Mouse (Mus musculus) myocyte (in vitro differentiated cells): ENCODE measurements around the gene Gsg1l. TPM values are rescaled to one million over a fixed set of nuclear protein-coding genes. Genes with fewer than 3 reads are reported as not detected.

Experiments used
- H3K27me3 ChIP-seq: one replicate; pipeline ENCODE4 v1.6.1; 2011; ENCODE audit not compliant: control insufficient read depth, insufficient read depth, insufficient read length
- H3K36me3 ChIP-seq: one replicate; pipeline ENCODE4 v1.6.1; 2011; ENCODE audit not compliant: control insufficient read depth, insufficient read depth
- H3K4me2 ChIP-seq: one replicate; pipeline ENCODE4 v1.6.1; 2011; ENCODE audit warnings: low read depth, control low read depth
- H3K4me3 ChIP-seq: one replicate; pipeline ENCODE4 v1.5.1; 2011; ENCODE audit warnings: mild to moderate bottlenecking, control low read depth, moderate library complexity
- H3K79me2 ChIP-seq: one replicate; pipeline ENCODE4 v1.6.1; 2011; ENCODE audit not compliant: control insufficient read depth, insufficient read depth
- H3ac ChIP-seq: one replicate; pipeline ENCODE4 v1.6.1; 2011; ENCODE audit not compliant: control insufficient read depth, insufficient read length
- CEBPB ChIP-seq: IDR thresholded peaks from 2 replicates; pipeline ENCODE4 v1.6.1; 2011; ENCODE audit warnings: mild to moderate bottlenecking, moderate library complexity; ENCODE audit not compliant: poor library complexity, insufficient read depth, severe bottlenecking
- E2F4 ChIP-seq: IDR thresholded peaks from one replicate; pipeline ENCODE4 v1.6.1; 2011; ENCODE audit warnings: mild to moderate bottlenecking, control low read depth, moderate library complexity; ENCODE audit not compliant: insufficient read depth
- MAX ChIP-seq: IDR thresholded peaks from one replicate; pipeline ENCODE4 v1.6.1; 2011; ENCODE audit warnings: low read depth, mild to moderate bottlenecking, control low read depth
- MYOD1 ChIP-seq, 3 experiments: IDR thresholded peaks; one replicate each; pipeline ENCODE4 v1.6.1; 2011; ENCODE audit warnings: control low read depth in 2 of 3, low read depth in 2 of 3, mild to moderate bottlenecking in 2 of 3, moderate library complexity in 1 of 3; ENCODE audit not compliant: insufficient read length in 2 of 3, control insufficient read depth in 1 of 3
- MYOG ChIP-seq, 3 experiments: IDR thresholded peaks; one replicate each; pipeline ENCODE4 v1.6.1; 2011; ENCODE audit warnings: control low read depth in 2 of 3, low read depth in 2 of 3, mild to moderate bottlenecking in 2 of 3; ENCODE audit not compliant: insufficient read length in 2 of 3, control insufficient read depth in 1 of 3, insufficient read depth in 1 of 3
- POLR2A ChIP-seq: IDR thresholded peaks from one replicate; pipeline ENCODE4 v1.6.1; 2011; ENCODE audit warnings: low read depth, mild to moderate bottlenecking, control low read depth, moderate library complexity; ENCODE audit not compliant: insufficient read length
- POLR2AphosphoS2 ChIP-seq: IDR thresholded peaks from one replicate; pipeline ENCODE4 v1.6.1; 2011; ENCODE audit warnings: low read depth, control low read depth; ENCODE audit not compliant: insufficient read length
- REST ChIP-seq: IDR thresholded peaks from one replicate; pipeline ENCODE4 v1.6.1; 2011; ENCODE audit warnings: mild to moderate bottlenecking, control low read depth, moderate library complexity; ENCODE audit not compliant: insufficient read depth, insufficient read length
- SRF ChIP-seq: IDR thresholded peaks from one replicate; pipeline ENCODE4 v1.6.1; 2011; ENCODE audit warnings: low read depth; ENCODE audit not compliant: control insufficient read depth, insufficient read length
- TCF12 ChIP-seq: IDR thresholded peaks from one replicate; pipeline ENCODE4 v1.6.1; 2011; ENCODE audit warnings: mild to moderate bottlenecking, control low read depth; ENCODE audit not compliant: poor library complexity, insufficient read depth, severe bottlenecking
- TCF3 ChIP-seq: IDR thresholded peaks from one replicate; pipeline ENCODE4 v1.6.1; 2011; ENCODE audit warnings: low read depth, control low read depth; ENCODE audit not compliant: insufficient read length
- USF1 ChIP-seq: IDR thresholded peaks from one replicate; pipeline ENCODE4 v1.6.1; 2011; ENCODE audit warnings: low read depth, mild to moderate bottlenecking, control low read depth, moderate library complexity
- polyA plus RNA-seq: library from polyadenylated mRNA; unstranded; fragments of >200 nt; fragmentation: generic; extraction: Trizol; gene quantifications from one replicate; pipeline ENCODE4 v1.2.1, GENCODE M21; 2012; ENCODE audit warnings: missing spikeins

The Gsg1l gene
- polyA plus RNA-seq, 1 experiment: not detected

- Histone ChIP-seq H3K36me3 (no peaks in the 10 kb centered on the region), H3K27me3 (peaks cover 67% of the 10 kb centered on the region), H3K79me2 (no peaks in the 10 kb centered on the region), H3ac (no peak overlapping the region), H3K4me2 (no peak overlapping the region), H3K4me3 (no peak overlapping the region)
- TF ChIP-seq MYOG (IDR thresholded peaks at IDR 0.05; ENCODE audit: control insufficient read depth in 1 of 3, insufficient read depth in 1 of 3, insufficient read length in 2 of 3, low read depth in 2 of 3): no peak
- TF ChIP-seq REST: no peak
- no peak for TF ChIP-seq POLR2AphosphoS2
Observed at GRCm38 (mm10) chr7:126075058-126075457, 7.2 kb downstream of the Gsg1l start.

GRCm38 (mm10) chr7:126070321-126070720, 11.9 kb downstream of the Gsg1l start:
- Histone ChIP-seq H3K4me3 (no peak overlapping the region), H3K36me3 (no peaks in the 10 kb centered on the region), H3K79me2 (no peaks in the 10 kb centered on the region), H3ac (no peak overlapping the region), H3K4me2 (no peak overlapping the region), H3K27me3 (peaks cover 30% of the 10 kb centered on the region)
- TF ChIP-seq MAX (no peak), USF1 (no peak), CEBPB (no peak), REST (no peak), TCF12 (no peak), POLR2AphosphoS2 (no peak), MYOG (IDR thresholded peaks at IDR 0.05; ENCODE audit: control insufficient read depth in 1 of 3, insufficient read depth in 1 of 3, insufficient read length in 2 of 3, low read depth in 2 of 3) (no peak), POLR2A (no peak), E2F4 (no peak), TCF3 (no peak), SRF (no peak), MYOD1 (IDR thresholded peaks at IDR 0.05; ENCODE audit: control insufficient read depth in 1 of 3, insufficient read length in 2 of 3, low read depth in 2 of 3) (no peak)

- no peak overlapping the region for H3K4me2 ChIP-seq
- H3K36me3 ChIP-seq: no peaks in the 10 kb centered on the region
- H3ac ChIP-seq: no peak overlapping the region
- TF ChIP-seq E2F4 (no peak), TCF12 (no peak), MAX (no peak), POLR2A (no peak), REST (no peak), USF1 (no peak), MYOD1 (IDR thresholded peaks at IDR 0.05; ENCODE audit: control insufficient read depth in 1 of 3, insufficient read length in 2 of 3, low read depth in 2 of 3) (no peak), CEBPB (no peak), TCF3 (no peak), SRF (no peak), MYOG (IDR thresholded peaks at IDR 0.05; ENCODE audit: control insufficient read depth in 1 of 3, insufficient read depth in 1 of 3, insufficient read length in 2 of 3, low read depth in 2 of 3) (no peak), POLR2AphosphoS2 (no peak)
- H3K4me3 ChIP-seq: no peak overlapping the region
- peaks cover 19% of the 10 kb centered on the region for H3K27me3 ChIP-seq
- no peaks in the 10 kb centered on the region for H3K79me2 ChIP-seq
Observed at GRCm38 (mm10) chr7:126066777-126067176, 15.4 kb downstream of the Gsg1l start.

- no peak for TF ChIP-seq MYOG (IDR thresholded peaks at IDR 0.05; ENCODE audit: control insufficient read depth in 1 of 3, insufficient read depth in 1 of 3, insufficient read length in 2 of 3, low read depth in 2 of 3)
- H3ac ChIP-seq: no peak overlapping the region
- no peak overlapping the region for H3K4me3 ChIP-seq
- H3K4me2 ChIP-seq: no peak overlapping the region
- H3K79me2 ChIP-seq: no peaks in the 10 kb centered on the region
- no peaks in the 10 kb centered on the region for H3K36me3 ChIP-seq
- H3K27me3 ChIP-seq: peaks cover 26% of the 10 kb centered on the region
Observed at GRCm38 (mm10) chr7:126065243-126065876, 16.9 kb downstream of the Gsg1l start.

GRCm38 (mm10) chr7:126062228-126062627, 20.0 kb downstream of the Gsg1l start:
- no peak overlapping the region for H3K4me2 ChIP-seq
- TF ChIP-seq E2F4: no peak
- TF ChIP-seq POLR2AphosphoS2: no peak
- no peak for TF ChIP-seq MYOD1 (IDR thresholded peaks at IDR 0.05; ENCODE audit: control insufficient read depth in 1 of 3, insufficient read length in 2 of 3, low read depth in 2 of 3)
- no peak for TF ChIP-seq REST
- no peak for TF ChIP-seq SRF
- TF ChIP-seq USF1: no peak
- no peak for TF ChIP-seq TCF12
- TF ChIP-seq POLR2A: no peak
- no peaks in the 10 kb centered on the region for H3K36me3 ChIP-seq

More at GRCm38 (mm10) chr7:126062228-126062627, 20.0 kb downstream of the Gsg1l start:
- H3K79me2 ChIP-seq: no peaks in the 10 kb centered on the region
- peaks cover 44% of the 10 kb centered on the region for H3K27me3 ChIP-seq
- H3ac ChIP-seq: no peak overlapping the region
- H3K4me3 ChIP-seq: no peak overlapping the region
